Mouse (Mus musculus) common myeloid progenitor, adult 5-6 weeks (primary cell): Measurements from ENCODE around the gene Arhgef40. TPM values are rescaled to one million over a fixed set of nuclear protein-coding genes. Genes with fewer than 3 reads are reported as not detected.

Source experiments
- ATAC-seq: replicated peaks from 2 replicates; pipeline ENCODE4 v1.8.0; 2016; ENCODE audit warnings: low read depth, mild to moderate bottlenecking, moderate TSS enrichment, inconsistent platforms; ENCODE audit not compliant: poor library complexity, severe bottlenecking
- total RNA-seq: library from RNA; stranded (forward); fragments of 200-1000, 187-1606 nt; gene quantifications from 2 replicates; pipeline ENCODE4 v1.2.3, GENCODE M21; 2017

The Arhgef40 gene
- 27.5 and 32.4 TPM in 2 replicates for total RNA-seq

- peak; percentile 40 for ATAC-seq
Observed at GRCm38 (mm10) chr14:51984247-51985231, at the start of gene Arhgef40. Gene Arhgef40 (plus strand): TSS chr14:51984719.

- no peak for ATAC-seq
Observed at GRCm38 (mm10) chr14:51939005-51939404, 45.5 kb upstream of the Arhgef40 start.

GRCm38 (mm10) chr14:51940944-51941560 lies 43.5 kb upstream of the Arhgef40 start:
- ATAC-seq = peak; percentile 32

- ATAC-seq = no peak
Observed at GRCm38 (mm10) chr14:51941577-51941976, 42.9 kb upstream of the Arhgef40 start.

GRCm38 (mm10) chr14:51942236-51942635 lies 42.3 kb upstream of the Arhgef40 start:
- peak; percentile 56; the same call in 1 of the 2 replicates for ATAC-seq

GRCm38 (mm10) chr14:51943336-51943735 lies 41.2 kb upstream of the Arhgef40 start:
- ATAC-seq = no peak

- ATAC-seq = no peak
Observed at GRCm38 (mm10) chr14:51960316-51960715, 24.2 kb upstream of the Arhgef40 start.

- no peak for ATAC-seq
Observed at GRCm38 (mm10) chr14:51967400-51967799, 17.1 kb upstream of the Arhgef40 start.

GRCm38 (mm10) chr14:51979252-51979651 lies 5.3 kb upstream of the Arhgef40 start:
- ATAC-seq = no peak

GRCm38 (mm10) chr14:51983251-51983650 lies 1.3 kb upstream of the Arhgef40 start:
- ATAC-seq = no peak

GRCm38 (mm10) chr14:51983855-51984246 lies 668 bp upstream of the Arhgef40 start:
- ATAC-seq = peak; percentile 28

- peak; percentile 34 for ATAC-seq
Observed at GRCm38 (mm10) chr14:51985301-51986152, 1.0 kb downstream of the Arhgef40 start.

GRCm38 (mm10) chr14:51986153-51986505 lies 1.6 kb downstream of the Arhgef40 start:
- ATAC-seq = no peak

GRCm38 (mm10) chr14:51987177-51987576 lies 2.7 kb downstream of the Arhgef40 start:
- ATAC-seq = no peak

GRCm38 (mm10) chr14:51988731-51989130 lies 4.2 kb downstream of the Arhgef40 start:
- ATAC-seq = no peak

- ATAC-seq = peak; percentile 52
Observed at GRCm38 (mm10) chr14:51989461-51989970, 5.0 kb downstream of the Arhgef40 start.

GRCm38 (mm10) chr14:51994453-51994852 lies 9.9 kb downstream of the Arhgef40 start:
- no peak for ATAC-seq

- ATAC-seq = peak; percentile 81
Observed at GRCm38 (mm10) chr14:51995219-51995871, 10.8 kb downstream of the Arhgef40 start.

GRCm38 (mm10) chr14:51996231-51996841 lies 11.8 kb downstream of the Arhgef40 start:
- ATAC-seq = peak; percentile 41; the same call in 1 of the 2 replicates
